Mouse (Mus musculus): Measurements from ENCODE around the gene Ryr2.

DNA sequence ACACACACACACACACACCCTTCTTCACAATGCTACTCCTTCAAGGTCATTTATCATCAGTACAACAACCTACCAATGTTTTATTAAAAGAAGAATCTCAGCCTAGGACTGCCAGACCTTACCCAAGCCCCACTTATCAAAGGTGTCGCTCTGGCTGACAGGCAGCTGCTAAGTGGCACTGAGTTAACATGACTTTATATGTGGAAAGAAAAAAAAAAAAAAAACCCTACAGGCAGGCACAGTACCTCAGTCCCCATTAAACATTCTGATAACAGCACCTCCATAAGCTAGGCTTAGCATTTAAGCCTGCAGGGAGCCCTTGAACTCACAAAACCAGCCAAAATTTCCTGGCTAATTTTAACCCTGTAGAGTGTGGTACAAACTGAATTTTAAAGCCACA lies 2.4 kb downstream of the Ryr2 start:
- no peak for TF ChIP-seq CTCF (IDR thresholded peaks at IDR 0.05; ENCODE audit: low read depth, low read length)
- no peak for TF ChIP-seq POLR2A (IDR thresholded peaks at IDR 0.05; ENCODE audit: borderline replicate concordance, low read depth, low read length)

Measured in bone marrow macrophage, adult 2 months (primary cell).